ENCODE assay signal across 8 mouse cellular contexts in genomic region chr6:88901471-88901870, GRCm38 (mm10). TPM values are rescaled to one million over a fixed set of nuclear protein-coding genes. Genes with fewer than 3 reads are reported as not detected.
DNase-seq lines count a peak whose midpoint lies in the region; ATAC-seq and TF ChIP-seq lines count a peak whose summit lies in the region.

No protein-coding gene starts in this region.

- peak overlapping the region; percentile 42 for H3K9ac ChIP-seq in ES-E14 (ENCODE audit: insufficient read depth, low read depth, low read length, poor library complexity, severe bottlenecking)
- peak overlapping the region; percentile 91 for H3K9ac ChIP-seq in heart, embryonic 13.5 days
- peak overlapping the region; percentile 98 for H3K9ac ChIP-seq in liver, embryonic 14.5 days (replicated peaks)
- H3K9ac ChIP-seq in stomach, embryonic 14.5 days (replicated peaks; ENCODE audit: low read depth, low read length): peak overlapping the region; percentile 47; the same call in 1 of the 2 replicates

- 4% methylated on average over 5 of the region's 5 CpGs for WGBS in heart, embryonic 13.5 days
- 4% methylated on average over 5 of the region's 5 CpGs for WGBS in liver, embryonic 14.5 days (ENCODE audit: insufficient replicate concordance)
- 3% methylated on average over 5 of the region's 5 CpGs for WGBS in stomach, embryonic 14.5 days

- H3K4me1 ChIP-seq in ES-E14 (ENCODE audit: control insufficient read depth in 2 of 2, insufficient read depth in 2 of 2, low read length in 2 of 2, poor library complexity in 1 of 2): peaks cover 1 to 10% of the 10 kb centered on the region in 2 experiments; a peak in 2 of 4 replicates
- peaks cover 67% of the 10 kb centered on the region for H3K4me1 ChIP-seq in heart, embryonic 13.5 days
- H3K4me1 ChIP-seq in liver, embryonic 14.5 days (replicated peaks; ENCODE audit: control insufficient read depth in 2 of 2, insufficient read depth in 2 of 2, low read length in 1 of 2): peaks cover 35 to 50% of the 10 kb centered on the region in 2 experiments
- H3K4me1 ChIP-seq in stomach, embryonic 14.5 days (ENCODE audit: control insufficient read depth, insufficient read depth, low read length): peaks cover 26% of the 10 kb centered on the region; the same call in 1 of the 2 replicates

- no peaks in the 10 kb centered on the region for H3K27me3 ChIP-seq in heart, embryonic 13.5 days (replicated peaks)
- no peaks in the 10 kb centered on the region for H3K27me3 ChIP-seq in liver, embryonic 14.5 days (ENCODE audit: control insufficient read depth, insufficient read depth, low read length)
- no peaks in the 10 kb centered on the region for H3K27me3 ChIP-seq in stomach, embryonic 14.5 days (ENCODE audit: control insufficient read depth, insufficient read depth, low read length)

- no peak for TF ChIP-seq EP300 in liver, embryonic 14.5 days (IDR thresholded peaks at IDR 0.05; ENCODE audit: low read depth)

- H3K4me2 ChIP-seq in heart, embryonic 13.5 days: peak overlapping the region; percentile 94
- H3K4me2 ChIP-seq in liver, embryonic 14.5 days (ENCODE audit: low read depth): peak overlapping the region; percentile 99
- peak overlapping the region; percentile 89 for H3K4me2 ChIP-seq in stomach, embryonic 14.5 days (replicated peaks; ENCODE audit: low read depth, low read length)

- no peaks in the 10 kb centered on the region for H3K9me3 ChIP-seq in ES-E14 (ENCODE audit: control insufficient read depth, insufficient read depth, low read depth, low read length)
- H3K9me3 ChIP-seq in heart, embryonic 13.5 days: no peaks in the 10 kb centered on the region
- no peaks in the 10 kb centered on the region for H3K9me3 ChIP-seq in liver, embryonic 14.5 days (ENCODE audit: control insufficient read depth, low read length)
- no peaks in the 10 kb centered on the region for H3K9me3 ChIP-seq in stomach, embryonic 14.5 days (ENCODE audit: control insufficient read depth, low read depth, low read length)

- peak overlapping the region; percentile 97 for H3K4me3 ChIP-seq in gastrocnemius, adult 2 months
- peak overlapping the region; percentile 59 to 94 for H3K4me3 ChIP-seq in ES-E14 (ENCODE audit: insufficient read depth in 1 of 2, low read depth in 1 of 2, low read length in 2 of 2, poor library complexity in 1 of 2, severe bottlenecking in 1 of 2)
- peak overlapping the region; percentile 91 for H3K4me3 ChIP-seq in heart, embryonic 13.5 days
- peak overlapping the region; percentile 71 to 93 for H3K4me3 ChIP-seq in liver, embryonic 14.5 days (ENCODE audit: insufficient read depth in 1 of 2, low read depth in 2 of 2, low read length in 2 of 2)
- peak overlapping the region; percentile 77 for H3K4me3 ChIP-seq in stomach, embryonic 14.5 days (ENCODE audit: low read depth, low read length)

- intact Hi-C loops in gastrocnemius, adult 2 months (cut with DNase I): no loop called here

- no peak for TF ChIP-seq CTCF in gastrocnemius, adult 2 months (IDR thresholded peaks at IDR 0.05)
- TF ChIP-seq CTCF in liver, embryonic 14.5 days (IDR thresholded peaks at IDR 0.05; ENCODE audit: low read depth): no peak

- H3K36me3 ChIP-seq in ES-E14 (ENCODE audit: control insufficient read depth, insufficient read depth, low read length, poor library complexity, severe bottlenecking): peaks cover 9% of the 10 kb centered on the region
- H3K36me3 ChIP-seq in heart, embryonic 13.5 days: peaks cover 7% of the 10 kb centered on the region
- H3K36me3 ChIP-seq in liver, embryonic 14.5 days (replicated peaks; ENCODE audit: control insufficient read depth, insufficient read depth, low read depth): peaks cover 12% of the 10 kb centered on the region
- H3K36me3 ChIP-seq in stomach, embryonic 14.5 days (ENCODE audit: control insufficient read depth, insufficient read depth, low read length): peaks cover 3% of the 10 kb centered on the region; the same call in 1 of the 2 replicates

- DNase-seq in gastrocnemius, adult 2 months: no peak
- no peak for DNase-seq in gastrocnemius, postnatal 10 days
- no peak for DNase-seq in ES-E14 (ENCODE audit: low read depth, low spot score)
- no peak for DNase-seq in liver, embryonic 14.5 days (ENCODE audit: low read depth in 3 of 3, low spot score in 3 of 3)
- no peak for DNase-seq in ovary, postnatal 14 days (ENCODE audit: low spot score)
- no peak for DNase-seq in gastrocnemius, postnatal 4 days (ENCODE audit: low spot score in 2 of 2)

- peak overlapping the region; percentile 98 for H3K27ac ChIP-seq in gastrocnemius, adult 2 months
- H3K27ac ChIP-seq in ES-E14 (ENCODE audit: insufficient read depth, low read depth, low read length, poor library complexity, severe bottlenecking): no peak overlapping the region
- H3K27ac ChIP-seq in heart, embryonic 13.5 days (replicated peaks): peak overlapping the region; percentile 97
- peak overlapping the region; percentile 84 for H3K27ac ChIP-seq in liver, embryonic 14.5 days
- H3K27ac ChIP-seq in stomach, embryonic 14.5 days (ENCODE audit: low read length): peak overlapping the region; percentile 53; the same call in 1 of the 2 replicates

- in situ Hi-C loops in ES-E14 (cut with MboI; ENCODE audit: low sequenced_read_pairs in 2 of 2, unreplicated experiment in 2 of 2): no loop called here

- no peak for ATAC-seq in heart, embryonic 13.5 days (ENCODE audit: extremely low read depth, insufficient number of reproducible peaks, low FRiP score, low TSS enrichment)
- no peak for ATAC-seq in liver, embryonic 14.5 days (ENCODE audit: insufficient read depth)
- ATAC-seq in stomach, embryonic 14.5 days (ENCODE audit: insufficient number of reproducible peaks, insufficient read depth, low FRiP score, low read depth): no peak

TF ChIP-seq in ES-E14, 5 proteins besides CTCF, POLR2A, EP300 and RAD21:
- TF ChIP-seq CHD2 (IDR thresholded peaks at IDR 0.05; ENCODE audit: low read depth, low read length) (no peak), ZNF384 (IDR thresholded peaks at IDR 0.05; ENCODE audit: low read depth, low read length) (no peak), HCFC1 (IDR thresholded peaks at IDR 0.05; ENCODE audit: borderline replicate concordance, insufficient read depth, low read length) (no peak), MAFK (IDR thresholded peaks at IDR 0.05; ENCODE audit: insufficient read depth, low read depth, low read length) (no peak), ZC3H11A (IDR thresholded peaks at IDR 0.05; ENCODE audit: borderline replicate concordance, low read depth, low read length) (no peak)
TF ChIP-seq in ES-E14: peak in this region for 0.

RNA-seq across cellular contexts. Expression of gene Tpra1, which starts 0.6 kb away (rescaled TPM):
- 10 to 100 TPM; 25.5 to 26.1 TPM for total RNA-seq in gastrocnemius, adult 2 months (2021)
- 10 to 100 TPM; 21.4 to 34.4 TPM for total RNA-seq in gastrocnemius, postnatal 10 days (2021)
- total RNA-seq in ES-E14 (2012; rRNA removed): 31.0 and 67.2 TPM in 2 replicates
- 39.8 and 47.0 TPM in 2 replicates for polyA plus RNA-seq in heart, embryonic 13.5 days (2015; fragmentation: Nextera tagmentation; extraction: Ambion mirVana)
- 52.2 and 61.5 TPM in 2 replicates for polyA plus RNA-seq in liver, embryonic 14.5 days (2012; rRNA removed)
- 25.6 and 32.9 TPM in 2 replicates for polyA plus RNA-seq in liver, embryonic 14.5 days (2014; fragmentation: Nextera tagmentation; extraction: Ambion mirVana)
- 55.1 and 55.6 TPM in 2 replicates for polyA plus RNA-seq in stomach, embryonic 14.5 days (2014; fragmentation: Nextera tagmentation; extraction: Ambion mirVana)
- total RNA-seq in gastrocnemius, postnatal 4 days (2021): 10 to 100 TPM; 23.4 to 27.2 TPM

RNA-seq across cellular contexts. Expression of gene Mcm2, which starts 2.9 kb away (rescaled TPM):
- 1 to 10 TPM; 6.6 to 7.5 TPM for total RNA-seq in gastrocnemius, adult 2 months (2021)
- total RNA-seq in gastrocnemius, postnatal 10 days (2021): 10 to 100 TPM; 15.5 to 23.7 TPM
- total RNA-seq in ES-E14 (2012; rRNA removed): 222 and 237 TPM in 2 replicates
- 98.1 and 98.3 TPM in 2 replicates for polyA plus RNA-seq in heart, embryonic 13.5 days (2015; fragmentation: Nextera tagmentation; extraction: Ambion mirVana)
- 99.2 and 113 TPM in 2 replicates for polyA plus RNA-seq in liver, embryonic 14.5 days (2012; rRNA removed)
- 142 and 167 TPM in 2 replicates for polyA plus RNA-seq in liver, embryonic 14.5 days (2014; fragmentation: Nextera tagmentation; extraction: Ambion mirVana)
- 112 and 114 TPM in 2 replicates for polyA plus RNA-seq in stomach, embryonic 14.5 days (2014; fragmentation: Nextera tagmentation; extraction: Ambion mirVana)
- total RNA-seq in gastrocnemius, postnatal 4 days (2021): 10 to 100 TPM; 37.2 to 44.3 TPM

RNA-seq across cellular contexts. Expression of gene Podxl2, which starts 26.6 kb away (rescaled TPM):
- 10 to 100 TPM; 48.5 to 55.1 TPM for total RNA-seq in gastrocnemius, adult 2 months (2021)
- 10 to 100 TPM; 69.0 to 70.3 TPM for total RNA-seq in gastrocnemius, postnatal 10 days (2021)
- 5.0 and 5.7 TPM in 2 replicates for total RNA-seq in ES-E14 (2012; rRNA removed)
- 44.1 and 46.1 TPM in 2 replicates for polyA plus RNA-seq in heart, embryonic 13.5 days (2015; fragmentation: Nextera tagmentation; extraction: Ambion mirVana)
- polyA plus RNA-seq in liver, embryonic 14.5 days (2012; rRNA removed): 1.9 and 3.1 TPM in 2 replicates
- polyA plus RNA-seq in liver, embryonic 14.5 days (2014; fragmentation: Nextera tagmentation; extraction: Ambion mirVana): 0.59 and 1.2 TPM in 2 replicates
- 79.8 and 85.3 TPM in 2 replicates for polyA plus RNA-seq in stomach, embryonic 14.5 days (2014; fragmentation: Nextera tagmentation; extraction: Ambion mirVana)
- 10 to 100 TPM; 73.0 to 75.8 TPM for total RNA-seq in gastrocnemius, postnatal 4 days (2021)

RNA-seq across cellular contexts. Expression of gene Abtb1, which starts 59.7 kb away (rescaled TPM):
- total RNA-seq in gastrocnemius, adult 2 months (2021): 10 to 100 TPM; 16.9 to 22.7 TPM
- 10 to 100 TPM; 15.6 to 17.9 TPM for total RNA-seq in gastrocnemius, postnatal 10 days (2021)
- 33.0 and 55.3 TPM in 2 replicates for total RNA-seq in ES-E14 (2012; rRNA removed)
- polyA plus RNA-seq in heart, embryonic 13.5 days (2015; fragmentation: Nextera tagmentation; extraction: Ambion mirVana): 23.7 and 26.0 TPM in 2 replicates
- 43.1 and 47.5 TPM in 2 replicates for polyA plus RNA-seq in liver, embryonic 14.5 days (2012; rRNA removed)
- 39.0 and 44.9 TPM in 2 replicates for polyA plus RNA-seq in liver, embryonic 14.5 days (2014; fragmentation: Nextera tagmentation; extraction: Ambion mirVana)
- 23.4 and 24.1 TPM in 2 replicates for polyA plus RNA-seq in stomach, embryonic 14.5 days (2014; fragmentation: Nextera tagmentation; extraction: Ambion mirVana)
- total RNA-seq in gastrocnemius, postnatal 4 days (2021): 10 to 100 TPM; 18.8 to 20.1 TPM

Comparison
In these comparisons a context has a peak if more than half of its experiments do, and no peak if none do; other contexts are left out.
1. H3K9ac ChIP-seq: peak in every context shown above with its lines; median percentile 98 in liver, embryonic 14.5 days; 91 in heart, embryonic 13.5 days; 47 in stomach, embryonic 14.5 days; 42 in ES-E14.